ENCODE assay signal across 8 mouse cellular contexts in the genomic region with DNA sequence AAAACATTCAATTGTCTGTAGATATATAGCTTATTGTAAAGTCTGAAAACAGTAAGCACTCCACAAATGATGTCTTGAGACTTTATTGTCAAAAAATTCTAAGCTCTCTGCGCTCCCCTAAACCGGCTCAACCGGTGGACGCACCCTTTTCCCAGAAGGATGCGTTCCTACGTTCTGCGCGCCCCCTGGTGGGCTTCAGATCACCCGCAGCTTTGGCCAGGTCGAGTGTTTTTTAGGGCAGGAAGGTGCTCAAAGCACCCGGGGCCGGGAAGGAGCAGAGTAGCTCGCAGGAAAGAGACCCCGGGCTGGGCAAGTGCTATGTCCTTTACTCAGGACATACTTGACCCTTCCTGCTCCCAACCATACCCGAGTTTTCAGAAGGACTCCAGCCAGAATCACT. TPM values are rescaled to one million over a fixed set of nuclear protein-coding genes. Genes with fewer than 3 reads are reported as not detected.
A peak's percentile ranks its signal among the peaks of the same experiment; 100 is the strongest.
DNase-seq lines count a peak whose midpoint lies in the region; ATAC-seq lines count a peak whose summit lies in the region.

No protein-coding gene starts in this region.

- H3K4me2 ChIP-seq in embryonic facial prominence, embryonic 11.5 days (ENCODE audit: low read depth, low read length) = peak overlapping the region; percentile 64
- H3K4me2 ChIP-seq in limb, embryonic 11.5 days (ENCODE audit: low read depth, severe bottlenecking) = peak overlapping the region; percentile 55
- H3K4me2 ChIP-seq in midbrain, embryonic 12.5 days (replicated peaks) = peak overlapping the region; percentile 92

- WGBS in embryonic facial prominence, embryonic 11.5 days = under 1% methylated on average over 15 of the region's 15 CpGs
- WGBS in limb, embryonic 11.5 days = under 1% methylated on average over 15 of the region's 15 CpGs
- under 1% methylated on average over 15 of the region's 15 CpGs for WGBS in midbrain, embryonic 12.5 days

- H3K27me3 ChIP-seq in embryonic facial prominence, embryonic 11.5 days (ENCODE audit: control insufficient read depth, insufficient read depth, low read length) = no peaks in the 10 kb centered on the region
- peaks cover 2% of the 10 kb centered on the region; the same call in 1 of the 2 replicates for H3K27me3 ChIP-seq in limb, embryonic 11.5 days (ENCODE audit: control insufficient read depth, insufficient read depth, low read length)
- peaks cover 62% of the 10 kb centered on the region for H3K27me3 ChIP-seq in midbrain, embryonic 12.5 days

- peaks cover 7% of the 10 kb centered on the region for H3K4me1 ChIP-seq in embryonic facial prominence, embryonic 11.5 days (ENCODE audit: control insufficient read depth, insufficient read depth, low read length)
- peaks cover 16% of the 10 kb centered on the region for H3K4me1 ChIP-seq in limb, embryonic 11.5 days (ENCODE audit: control insufficient read depth, insufficient read depth, low read length)
- H3K4me1 ChIP-seq in midbrain, embryonic 12.5 days = peaks cover 33% of the 10 kb centered on the region

- H3K4me3 ChIP-seq in embryonic facial prominence, embryonic 11.5 days (ENCODE audit: low read depth, low read length) = peak overlapping the region; percentile 48
- peak overlapping the region; percentile 32 for H3K4me3 ChIP-seq in limb, embryonic 11.5 days (ENCODE audit: low read depth, low read length)
- H3K4me3 ChIP-seq in midbrain, embryonic 12.5 days = peak overlapping the region; percentile 59

- peak; percentile 58 for ATAC-seq in embryonic facial prominence, embryonic 11.5 days (replicated peaks; ENCODE audit: insufficient number of reproducible peaks, low FRiP score, low TSS enrichment, low read depth)
- peak; percentile 29 for ATAC-seq in limb, embryonic 11.5 days (ENCODE audit: insufficient number of reproducible peaks, low FRiP score, low TSS enrichment, low read depth)
- peak; percentile 31 for ATAC-seq in midbrain, embryonic 12.5 days (ENCODE audit: low FRiP score, low read depth)
- no peak for ATAC-seq in activated CD4-positive, CD25-positive, alpha-beta regulatory T cell, adult 4 months

- no peaks in the 10 kb centered on the region for H3K9me3 ChIP-seq in embryonic facial prominence, embryonic 11.5 days (replicated peaks; ENCODE audit: control insufficient read depth, low read length)
- H3K9me3 ChIP-seq in limb, embryonic 11.5 days (ENCODE audit: control insufficient read depth, low read length) = no peaks in the 10 kb centered on the region
- H3K9me3 ChIP-seq in midbrain, embryonic 12.5 days = no peaks in the 10 kb centered on the region

- peak overlapping the region; percentile 63 for H3K9ac ChIP-seq in embryonic facial prominence, embryonic 11.5 days (replicated peaks; ENCODE audit: low read length)
- H3K9ac ChIP-seq in limb, embryonic 11.5 days (ENCODE audit: low read length) = peak overlapping the region; percentile 61
- H3K9ac ChIP-seq in midbrain, embryonic 12.5 days (replicated peaks) = peak overlapping the region; percentile 68

- peak; percentile 92 for DNase-seq in adrenal gland, postnatal 25 days
- DNase-seq in embryonic facial prominence, embryonic 11.5 days (ENCODE audit: low spot score) = peak; percentile 96
- peak; percentile 99 for DNase-seq in heart, adult 11 months
- DNase-seq in kidney, adult 18-20 months = peak; percentile 96
- DNase-seq in limb, embryonic 11.5 days (ENCODE audit: low spot score) = peak; percentile 95
- DNase-seq in skeletal muscle tissue, adult 2 months (ENCODE audit: low read depth, low spot score) = peak; percentile 89

- H3K27ac ChIP-seq in embryonic facial prominence, embryonic 11.5 days (replicated peaks; ENCODE audit: low read depth, low read length) = no peak overlapping the region
- H3K27ac ChIP-seq in limb, embryonic 11.5 days (replicated peaks; ENCODE audit: low read depth, low read length) = 0 out of 2 replicates have a peak overlapping the region, but pooled peaks have one; percentile 23
- peak overlapping the region; percentile 65 for H3K27ac ChIP-seq in midbrain, embryonic 12.5 days (replicated peaks)

- no peaks in the 10 kb centered on the region for H3K36me3 ChIP-seq in embryonic facial prominence, embryonic 11.5 days (replicated peaks; ENCODE audit: control insufficient read depth, insufficient read depth, low read depth, low read length)
- H3K36me3 ChIP-seq in limb, embryonic 11.5 days (ENCODE audit: control insufficient read depth, insufficient read depth, low read length) = no peaks in the 10 kb centered on the region
- H3K36me3 ChIP-seq in midbrain, embryonic 12.5 days = no peaks in the 10 kb centered on the region

RNA-seq across cellular contexts. Expression of gene Hook2, which starts 0.6 kb away (rescaled TPM):
- 7.7 and 10.8 TPM in 2 replicates for total RNA-seq in adrenal gland, postnatal 25 days (2021)
- polyA plus RNA-seq in embryonic facial prominence, embryonic 11.5 days (2014; fragmentation: Nextera tagmentation; extraction: Ambion mirVana) = 11.3 and 14.2 TPM in 2 replicates
- 14.5 and 15.2 TPM in 2 replicates for polyA plus RNA-seq in limb, embryonic 11.5 days (2014; fragmentation: Nextera tagmentation; extraction: Ambion mirVana)
- polyA plus RNA-seq in midbrain, embryonic 12.5 days (2016; fragmentation: Nextera tagmentation; extraction: Ambion mirVana) = 17.7 and 18.7 TPM in 2 replicates
- polyA plus RNA-seq in activated CD4-positive, CD25-positive, alpha-beta regulatory T cell, adult 4 months (2017; shearing (Covaris generic)) = 1 to 10 TPM; 2.6 to 3.0 TPM

RNA-seq across cellular contexts. Expression of gene Junb, which starts 11.3 kb away (rescaled TPM):
- 32.8 and 33.2 TPM in 2 replicates for total RNA-seq in adrenal gland, postnatal 25 days (2021)
- 5.4 and 6.2 TPM in 2 replicates for polyA plus RNA-seq in embryonic facial prominence, embryonic 11.5 days (2014; fragmentation: Nextera tagmentation; extraction: Ambion mirVana)
- 7.2 and 7.7 TPM in 2 replicates for polyA plus RNA-seq in limb, embryonic 11.5 days (2014; fragmentation: Nextera tagmentation; extraction: Ambion mirVana)
- polyA plus RNA-seq in midbrain, embryonic 12.5 days (2016; fragmentation: Nextera tagmentation; extraction: Ambion mirVana) = 6.0 and 6.5 TPM in 2 replicates
- polyA plus RNA-seq in activated CD4-positive, CD25-positive, alpha-beta regulatory T cell, adult 4 months (2017; shearing (Covaris generic)) = 10 to 100 TPM; 28.9 to 30.5 TPM

RNA-seq across cellular contexts. Expression of gene Rnaseh2a, which starts 20.2 kb away (rescaled TPM):
- 101 and 159 TPM in 2 replicates for total RNA-seq in adrenal gland, postnatal 25 days (2021)
- polyA plus RNA-seq in embryonic facial prominence, embryonic 11.5 days (2014; fragmentation: Nextera tagmentation; extraction: Ambion mirVana) = 109 and 137 TPM in 2 replicates
- 127 and 133 TPM in 2 replicates for polyA plus RNA-seq in limb, embryonic 11.5 days (2014; fragmentation: Nextera tagmentation; extraction: Ambion mirVana)
- 91.9 and 98.7 TPM in 2 replicates for polyA plus RNA-seq in midbrain, embryonic 12.5 days (2016; fragmentation: Nextera tagmentation; extraction: Ambion mirVana)
- 10 to 100 TPM; 68.9 to 91.0 TPM for polyA plus RNA-seq in activated CD4-positive, CD25-positive, alpha-beta regulatory T cell, adult 4 months (2017; shearing (Covaris generic))

RNA-seq across cellular contexts. Expression of gene Prdx2, which starts 20.4 kb away (rescaled TPM):
- total RNA-seq in adrenal gland, postnatal 25 days (2021) = 496 and 624 TPM in 2 replicates
- 1,219 and 1,316 TPM in 2 replicates for polyA plus RNA-seq in embryonic facial prominence, embryonic 11.5 days (2014; fragmentation: Nextera tagmentation; extraction: Ambion mirVana)
- 1,235 and 1,326 TPM in 2 replicates for polyA plus RNA-seq in limb, embryonic 11.5 days (2014; fragmentation: Nextera tagmentation; extraction: Ambion mirVana)
- 1,292 and 1,309 TPM in 2 replicates for polyA plus RNA-seq in midbrain, embryonic 12.5 days (2016; fragmentation: Nextera tagmentation; extraction: Ambion mirVana)
- 100 to 1,000 TPM; 246 to 312 TPM for polyA plus RNA-seq in activated CD4-positive, CD25-positive, alpha-beta regulatory T cell, adult 4 months (2017; shearing (Covaris generic))

RNA-seq across cellular contexts. Expression of gene Gm49661, which starts 20.6 kb away (rescaled TPM):
- 4.4 TPM in 1 of 2 replicates, not detected in the other for total RNA-seq in adrenal gland, postnatal 25 days (2021)
- not detected in 2 replicates for polyA plus RNA-seq in embryonic facial prominence, embryonic 11.5 days (2014; fragmentation: Nextera tagmentation; extraction: Ambion mirVana)
- polyA plus RNA-seq in limb, embryonic 11.5 days (2014; fragmentation: Nextera tagmentation; extraction: Ambion mirVana) = not detected in 2 replicates
- not detected in 2 replicates for polyA plus RNA-seq in midbrain, embryonic 12.5 days (2016; fragmentation: Nextera tagmentation; extraction: Ambion mirVana)
- polyA plus RNA-seq in activated CD4-positive, CD25-positive, alpha-beta regulatory T cell, adult 4 months (2017; shearing (Covaris generic)) = not detected
